Mouse (Mus musculus): ENCODE data around the gene Gm7534. TPM values are rescaled to one million over a fixed set of nuclear protein-coding genes. Genes with fewer than 3 reads are reported as not detected.

The Gm7534 gene
- not detected in 2 replicates for polyA plus RNA-seq (2012; rRNA removed; ENCODE audit: low replicate concordance)

DNA sequence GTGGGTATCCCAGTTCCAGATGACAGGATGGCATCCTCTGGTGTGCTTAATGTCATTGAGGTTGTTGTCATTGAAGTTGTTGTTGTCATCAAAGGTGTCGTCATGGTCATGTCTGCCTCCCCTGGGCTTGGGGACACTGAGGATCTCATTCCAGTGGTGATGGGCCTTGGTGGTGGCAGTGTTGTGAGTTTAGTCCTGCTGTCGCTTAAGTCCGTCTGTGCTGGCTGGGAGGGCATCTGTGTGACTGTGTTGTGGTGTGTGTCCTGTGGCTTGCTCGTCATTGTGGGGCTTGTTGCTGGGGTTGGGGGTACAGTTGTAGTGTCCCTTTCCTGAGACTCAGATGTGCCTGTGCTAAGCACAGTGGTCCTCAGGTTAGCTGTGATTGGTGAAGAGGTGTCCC, at the start of gene Gm7534:
TSS of gene Gm7534 (minus strand) at position 101 of the 400 bp plus-strand sequence.

DNA sequence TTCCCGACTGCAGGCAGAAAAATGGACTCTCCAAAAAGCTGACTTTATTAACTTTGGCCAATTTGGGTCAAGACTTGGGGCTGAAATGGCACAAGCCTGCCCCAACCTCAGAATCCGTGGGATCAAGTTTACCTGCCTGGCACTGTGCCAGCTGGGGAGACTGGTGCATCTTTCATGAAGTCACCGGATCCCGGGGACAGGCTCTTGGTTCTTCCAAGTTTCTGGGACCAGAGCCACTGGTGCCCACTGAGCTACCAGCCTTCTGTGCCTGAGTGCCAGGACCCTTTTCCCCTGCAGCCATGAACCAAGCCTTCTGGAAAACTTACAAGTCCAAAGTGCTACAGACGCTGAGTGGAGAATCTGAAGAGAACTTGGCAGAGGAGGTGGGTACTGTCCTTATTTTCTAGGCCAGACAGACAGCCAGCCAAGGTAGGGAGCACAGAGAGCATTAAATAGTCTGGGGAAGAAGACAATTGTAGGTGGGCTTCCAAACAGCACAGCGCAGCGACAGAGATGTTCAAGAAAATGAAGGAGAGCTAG, 44.0 kb upstream of the Gm7534 start, which contains the start of gene Gm30191:
TSS of gene Gm30191 (plus strand) at position 217 of the 540 bp plus-strand sequence.

DNA sequence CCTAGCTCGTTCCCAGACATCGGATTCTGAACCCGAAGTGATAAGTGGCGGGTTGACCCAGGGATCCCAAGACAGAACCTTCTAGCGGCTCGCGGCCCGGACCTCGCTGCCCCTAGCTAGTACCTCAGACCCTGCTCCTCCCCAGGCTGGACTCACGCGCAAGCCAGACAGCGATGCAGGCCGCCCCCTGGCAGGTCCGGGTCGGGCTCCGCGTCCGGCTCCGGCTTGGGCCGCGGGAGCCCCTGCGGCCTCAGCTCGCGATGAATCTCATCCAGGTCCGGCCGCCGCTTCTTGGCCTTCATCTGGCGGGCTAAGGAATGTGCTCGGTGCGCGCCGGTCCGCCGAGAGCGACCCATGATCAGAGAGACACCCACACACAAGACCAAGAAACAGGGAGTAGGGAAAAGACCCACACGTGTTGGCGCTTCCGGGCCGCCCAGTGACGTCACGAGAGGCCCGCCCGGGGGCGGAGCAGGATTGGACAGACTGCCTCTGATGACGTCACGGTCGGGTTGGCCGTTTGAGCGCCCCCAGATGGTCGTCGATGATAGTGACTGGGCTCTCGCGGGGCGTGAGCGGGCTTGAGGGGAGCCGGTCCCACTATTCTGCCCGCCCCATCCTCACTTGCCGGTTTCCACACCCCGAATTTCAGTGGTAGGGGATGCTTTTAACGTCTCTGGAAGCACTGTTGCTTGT, 42.5 kb upstream of the Gm7534 start, which contains the start of gene Zfp593:
TSS of gene Zfp593 (minus strand) at position 445 of the 696 bp plus-strand sequence.

DNA sequence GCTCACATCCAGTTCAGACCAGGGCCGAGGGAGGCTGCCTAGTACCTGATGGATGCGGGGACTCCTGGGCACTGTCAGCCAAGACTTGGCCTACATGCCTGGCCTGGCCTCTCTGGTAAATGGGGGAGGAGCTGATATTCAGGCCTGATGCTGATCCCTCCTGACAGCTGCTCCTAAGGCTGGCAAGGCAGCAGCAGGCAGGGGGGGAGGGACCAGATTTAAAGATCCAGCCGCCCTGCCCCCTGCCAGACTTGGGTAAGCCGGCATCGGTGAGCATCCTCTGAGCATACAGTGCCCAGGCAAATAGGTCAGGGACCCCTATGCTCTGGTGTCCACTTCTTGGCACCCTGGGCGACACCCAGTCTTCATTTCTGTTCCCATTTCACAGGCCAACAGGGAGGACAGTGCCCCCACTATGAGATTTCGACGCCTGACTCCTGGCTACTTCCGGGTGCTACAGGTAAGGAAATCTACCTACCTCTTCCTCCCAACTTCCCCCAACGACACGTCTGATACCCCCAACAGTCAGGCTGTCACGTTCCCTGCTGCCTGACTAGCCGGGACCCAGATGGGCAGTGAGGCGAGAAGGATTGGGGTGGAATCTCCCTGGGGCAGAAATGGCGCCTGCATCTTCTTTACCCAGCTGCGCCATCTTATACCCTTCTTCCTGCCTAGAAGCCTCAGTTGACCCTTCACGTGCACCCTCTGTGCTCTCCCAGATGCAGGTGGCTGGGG, 40.9 kb upstream of the Gm7534 start, which contains the start of gene E130218I03Rik:
TSS of gene E130218I03Rik (plus strand) at position 147 of the 735 bp plus-strand sequence.

DNA sequence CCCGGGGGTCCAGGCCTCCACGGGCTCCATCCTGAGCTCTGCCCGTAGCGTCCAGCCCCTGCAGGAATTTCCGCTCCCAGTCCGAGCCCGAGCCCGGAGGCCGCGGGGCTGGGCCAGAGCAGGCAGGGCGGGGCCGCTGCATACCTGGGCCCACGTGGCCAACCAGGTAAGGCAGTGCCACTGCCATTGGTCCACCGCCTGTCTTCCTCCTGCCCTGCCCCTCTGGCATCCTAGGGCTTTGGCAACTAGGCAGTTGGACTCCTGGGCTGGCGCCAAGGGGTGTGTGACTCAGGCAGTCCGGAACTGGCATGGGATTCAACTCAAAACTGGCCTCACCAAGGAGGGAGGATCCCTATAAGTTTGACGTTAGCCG, 35.5 kb upstream of the Gm7534 start, which contains the start of gene Cnksr1:
TSS of gene Cnksr1 (minus strand) at position 121 of the 373 bp plus-strand sequence.

DNA sequence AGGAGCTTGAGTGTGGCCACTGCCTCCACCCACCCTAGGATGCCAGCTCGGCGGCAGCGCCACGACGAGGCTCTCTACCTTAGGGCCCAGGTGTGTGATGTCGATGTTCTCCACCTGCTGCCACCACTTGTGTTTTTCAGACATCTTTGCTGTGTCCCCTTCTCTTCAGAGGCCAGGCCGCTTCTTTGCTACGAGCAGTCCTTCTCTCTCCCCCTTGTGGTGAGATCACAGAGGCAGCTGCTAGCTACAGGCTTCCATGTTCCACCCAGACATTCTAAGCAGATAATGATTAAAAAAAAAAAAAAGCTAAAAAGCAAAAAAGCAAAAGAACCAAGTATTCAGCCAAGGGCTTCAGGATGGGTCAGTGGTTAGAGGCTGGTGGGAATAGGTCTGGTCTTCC, 24.4 kb upstream of the Gm7534 start, which contains the start of gene Catsper4:
TSS of gene Catsper4 (minus strand) at position 190 of the 400 bp plus-strand sequence.

Other genes starting within 250 kb of the Gm7534 start
- 11.2 and 15.6 TPM in 2 replicates for gene Hmgn2, start 234.4 kb downstream of the Gm7534 start, polyA plus RNA-seq (2012; rRNA removed; ENCODE audit: low replicate concordance)
- gene Dhdds, start 202.1 kb downstream of the Gm7534 start, polyA plus RNA-seq (2012; rRNA removed; ENCODE audit: low replicate concordance), result 17.6 and 31.0 TPM in 2 replicates
- gene Lin28a, start 184.2 kb downstream of the Gm7534 start, polyA plus RNA-seq (2012; rRNA removed; ENCODE audit: low replicate concordance), result 0.16 TPM in 1 of 2 replicates, not detected in the other
- 1.7 and 2.3 TPM in 2 replicates for gene Zfp683, start 149.2 kb downstream of the Gm7534 start, polyA plus RNA-seq (2012; rRNA removed; ENCODE audit: low replicate concordance)
- 2.9 and 4.5 TPM in 2 replicates for gene Crybg2, start 142.2 kb downstream of the Gm7534 start, polyA plus RNA-seq (2012; rRNA removed; ENCODE audit: low replicate concordance)
- 217 and 235 TPM in 2 replicates for gene Cd52, start 107.9 kb downstream of the Gm7534 start, polyA plus RNA-seq (2012; rRNA removed; ENCODE audit: low replicate concordance)
- 30.5 and 32.8 TPM in 2 replicates for gene Ubxn11, start 100.4 kb downstream of the Gm7534 start, polyA plus RNA-seq (2012; rRNA removed; ENCODE audit: low replicate concordance)
- 571 and 1,183 TPM in 2 replicates for gene Sh3bgrl3, start 74.2 kb downstream of the Gm7534 start, polyA plus RNA-seq (2012; rRNA removed; ENCODE audit: low replicate concordance)
- 24.3 and 43.9 TPM in 2 replicates for gene Cep85, start 15.9 kb downstream of the Gm7534 start, polyA plus RNA-seq (2012; rRNA removed; ENCODE audit: low replicate concordance)
- gene Catsper4, start 24.4 kb upstream of the Gm7534 start, polyA plus RNA-seq (2012; rRNA removed; ENCODE audit: low replicate concordance), result 0.11 and 0.62 TPM in 2 replicates
- gene Cnksr1, start 35.4 kb upstream of the Gm7534 start, polyA plus RNA-seq (2012; rRNA removed; ENCODE audit: low replicate concordance), result 5.7 and 9.0 TPM in 2 replicates
- gene E130218I03Rik, start 40.7 kb upstream of the Gm7534 start, polyA plus RNA-seq (2012; rRNA removed; ENCODE audit: low replicate concordance), result not detected in 2 replicates
- gene Zfp593, start 42.6 kb upstream of the Gm7534 start, polyA plus RNA-seq (2012; rRNA removed; ENCODE audit: low replicate concordance), result 6.0 and 12.0 TPM in 2 replicates
- gene Gm30191, start 43.9 kb upstream of the Gm7534 start, polyA plus RNA-seq (2012; rRNA removed; ENCODE audit: low replicate concordance), result 0.25 TPM in 1 of 2 replicates, not detected in the other
- gene Grrp1, start 51.1 kb upstream of the Gm7534 start, polyA plus RNA-seq (2012; rRNA removed; ENCODE audit: low replicate concordance), result 21.1 and 54.8 TPM in 2 replicates
- 2.0 and 6.4 TPM in 2 replicates for gene Pdik1l, start 84.9 kb upstream of the Gm7534 start, polyA plus RNA-seq (2012; rRNA removed; ENCODE audit: low replicate concordance)
- gene Trim63, start 112.1 kb upstream of the Gm7534 start, polyA plus RNA-seq (2012; rRNA removed; ENCODE audit: low replicate concordance), result 0.13 and 27.2 TPM in 2 replicates
- 0.26 and 0.50 TPM in 2 replicates for gene Slc30a2, start 140.2 kb upstream of the Gm7534 start, polyA plus RNA-seq (2012; rRNA removed; ENCODE audit: low replicate concordance)
- 9.2 and 11.4 TPM in 2 replicates for gene Extl1, start 180.8 kb upstream of the Gm7534 start, polyA plus RNA-seq (2012; rRNA removed; ENCODE audit: low replicate concordance)
- 14.5 and 17.4 TPM in 2 replicates for gene Pafah2, start 193.3 kb upstream of the Gm7534 start, polyA plus RNA-seq (2012; rRNA removed; ENCODE audit: low replicate concordance)

Measured in mammary gland, adult 2 months (tissue).